Mouse (Mus musculus): Measurements from ENCODE around the gene Ttc6.

The Ttc6 gene

DNA sequence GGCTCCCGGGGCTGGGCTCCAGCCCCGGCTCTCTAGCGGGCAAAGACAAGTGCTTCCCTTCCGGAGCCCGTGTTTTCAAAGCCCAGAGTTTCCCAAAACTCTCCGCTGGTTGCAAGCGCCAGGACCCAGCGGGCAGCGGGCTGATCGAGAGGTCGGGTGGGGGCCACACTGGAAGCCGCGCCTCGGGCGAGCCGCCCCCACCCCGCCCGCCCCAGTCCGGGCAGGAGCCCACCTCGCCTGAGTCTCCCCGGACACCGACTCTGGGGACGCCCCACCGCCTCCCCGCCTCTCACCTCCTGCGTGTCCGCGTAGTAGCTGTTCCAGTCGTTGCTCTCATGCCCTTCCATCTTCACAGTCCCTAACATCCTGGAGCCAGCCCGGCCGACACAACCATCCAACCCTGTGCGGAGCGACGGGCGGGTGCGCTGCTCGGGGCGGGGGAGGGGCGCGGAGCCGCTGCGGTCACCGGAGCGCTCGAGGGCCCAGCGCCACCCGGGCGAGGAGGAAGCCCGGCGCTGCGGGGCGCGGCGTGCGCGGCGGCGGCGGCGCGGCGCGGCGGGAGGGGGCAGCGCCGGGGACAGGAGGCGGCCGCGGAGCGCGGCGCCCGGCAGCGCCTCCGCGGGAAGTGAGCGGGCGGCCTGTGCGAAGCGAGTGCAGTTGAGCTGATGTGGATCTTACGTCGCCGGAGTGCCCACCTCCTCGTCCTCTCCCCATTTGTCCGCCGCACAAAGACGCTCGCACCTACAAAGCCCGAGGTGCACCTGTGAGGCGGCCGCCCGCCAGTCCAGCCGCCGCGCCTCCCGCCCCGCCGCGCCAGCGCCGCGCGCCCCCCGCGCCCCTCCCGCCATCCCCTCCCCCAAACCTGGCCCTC is 18.3 kb upstream of the Ttc6 start:
- DNase-seq = peak; percentile 19 to 31

DNA sequence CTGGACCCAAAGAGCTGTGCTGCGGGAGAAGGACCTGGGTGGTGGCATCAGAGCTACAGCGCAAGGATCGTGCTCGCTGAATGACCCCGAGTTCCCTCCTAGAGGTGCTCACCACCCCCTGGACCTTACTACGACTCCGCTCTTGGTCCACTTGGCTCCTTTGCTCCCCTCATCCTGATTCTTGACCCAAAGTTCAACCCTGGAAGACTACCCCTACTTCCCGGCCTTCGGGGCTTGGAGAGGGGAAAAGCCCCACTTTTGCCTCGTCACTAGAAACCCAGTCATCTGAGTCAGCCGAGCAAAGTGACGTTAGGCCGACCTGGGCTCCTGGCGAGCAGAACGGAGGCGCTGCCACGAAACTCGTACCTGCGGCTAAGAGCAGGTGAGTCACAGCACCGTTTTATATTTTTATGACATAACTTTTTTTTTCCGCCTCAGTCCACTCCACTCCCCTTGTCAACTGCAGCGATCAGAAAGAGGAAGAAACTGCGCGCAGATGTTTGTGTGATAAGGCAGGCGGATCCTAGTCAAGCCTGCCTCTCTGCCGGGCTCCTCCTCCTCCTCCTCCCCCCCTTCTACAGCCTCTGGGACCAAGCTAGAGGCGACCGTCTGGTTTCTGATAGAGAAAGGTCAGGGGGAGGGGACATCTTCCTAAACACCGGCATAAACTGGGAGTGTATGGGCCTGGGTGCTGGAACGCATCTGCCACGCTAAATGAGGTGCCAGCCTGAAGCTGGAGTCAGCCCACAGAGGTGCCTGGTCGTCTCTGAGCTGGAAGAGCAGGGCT is 17.3 kb upstream of the Ttc6 start, which contains the start of gene Foxa1:
Gene Foxa1 (minus strand): TSS at position 502 of the 787 bp plus-strand sequence.
- peak in 1 of 2 experiments; percentile 11 for DNase-seq

DNA sequence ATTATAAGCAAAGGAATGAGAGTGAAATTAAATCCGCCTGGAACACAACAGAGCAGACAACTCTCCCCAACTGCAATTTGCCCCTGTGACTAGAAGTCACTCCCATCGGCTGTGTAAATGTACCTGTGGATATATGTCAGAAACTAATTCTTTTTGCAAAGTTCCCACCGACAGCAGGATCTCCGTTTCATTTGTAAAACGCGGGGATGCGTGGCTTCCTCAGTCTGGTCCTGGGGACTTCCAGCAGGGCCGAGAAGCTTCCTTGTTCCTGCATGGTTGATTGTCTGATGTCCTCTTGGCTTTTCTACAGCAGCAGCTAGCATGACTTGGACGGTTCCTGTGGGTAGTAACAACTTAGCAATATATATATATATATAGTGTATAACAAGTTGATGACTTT is 16.0 kb upstream of the Ttc6 start:
- DNase-seq = peak in 1 of 2 experiments; percentile 11

DNA sequence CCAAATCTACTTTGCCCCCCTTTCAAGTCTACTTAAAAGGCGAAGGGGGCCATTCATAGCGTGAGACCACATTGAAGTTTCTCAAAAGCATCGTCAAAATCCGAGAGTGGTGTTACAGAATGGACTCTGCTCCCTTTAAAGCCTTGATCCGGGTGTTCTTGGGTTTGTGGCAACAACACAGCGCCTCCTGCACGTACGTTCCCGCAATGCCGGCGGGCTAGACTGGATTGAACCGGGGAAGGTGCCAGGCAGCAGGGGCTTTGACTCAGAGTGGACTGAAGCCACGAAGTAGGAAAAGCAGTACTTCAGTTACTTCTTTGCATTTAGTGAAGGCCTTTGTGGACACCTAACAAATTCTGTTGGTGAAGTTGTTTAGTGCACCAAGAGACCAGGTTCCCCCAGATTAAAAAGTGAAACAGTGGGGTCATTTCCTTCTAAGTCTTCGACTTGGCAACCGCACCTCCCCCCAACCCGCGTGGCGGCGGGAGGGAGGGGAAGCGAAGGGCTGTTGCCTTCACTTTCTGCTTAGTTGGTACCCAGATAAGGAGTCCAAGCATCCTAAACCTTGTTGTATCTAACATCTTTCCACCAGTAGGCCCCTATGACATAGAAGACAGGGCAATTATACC is 15.4 kb upstream of the Ttc6 start:
- peak; percentile 20 to 34 for DNase-seq

DNA sequence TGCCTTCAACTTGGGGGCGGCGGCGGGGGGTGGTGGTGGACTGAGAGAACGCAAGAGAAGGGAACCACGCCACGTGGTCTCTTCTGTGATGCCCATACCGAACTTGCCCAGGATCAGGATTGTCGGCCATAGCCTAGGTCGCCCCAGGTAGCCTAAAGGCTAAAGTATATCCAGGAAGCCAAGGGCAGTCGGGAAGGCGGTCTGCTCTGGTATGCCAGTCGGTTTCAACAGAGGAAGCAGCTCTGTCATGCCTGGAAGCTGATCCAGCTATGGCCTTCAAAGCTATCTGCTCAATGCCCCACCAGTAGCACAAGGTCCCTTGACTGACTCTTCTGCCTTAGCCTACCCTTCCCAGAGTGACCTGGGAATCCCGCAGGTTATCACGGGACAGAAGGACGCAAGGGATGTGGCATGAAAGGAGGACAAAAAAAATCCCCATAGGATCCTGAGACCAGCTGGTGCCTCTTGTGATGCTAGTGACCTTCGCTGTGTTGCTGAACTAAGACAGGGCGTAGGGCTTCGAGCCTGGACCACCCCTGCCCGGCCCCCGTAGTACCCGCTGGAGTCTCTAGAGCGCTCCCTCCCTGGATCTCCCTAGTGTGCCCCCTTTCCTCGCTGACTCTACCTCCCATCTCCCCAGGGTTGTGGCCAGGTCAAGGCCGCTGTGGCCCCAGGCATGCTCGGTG is 14.8 kb upstream of the Ttc6 start:
- DNase-seq = peak in 1 of 2 experiments; percentile 6

DNA sequence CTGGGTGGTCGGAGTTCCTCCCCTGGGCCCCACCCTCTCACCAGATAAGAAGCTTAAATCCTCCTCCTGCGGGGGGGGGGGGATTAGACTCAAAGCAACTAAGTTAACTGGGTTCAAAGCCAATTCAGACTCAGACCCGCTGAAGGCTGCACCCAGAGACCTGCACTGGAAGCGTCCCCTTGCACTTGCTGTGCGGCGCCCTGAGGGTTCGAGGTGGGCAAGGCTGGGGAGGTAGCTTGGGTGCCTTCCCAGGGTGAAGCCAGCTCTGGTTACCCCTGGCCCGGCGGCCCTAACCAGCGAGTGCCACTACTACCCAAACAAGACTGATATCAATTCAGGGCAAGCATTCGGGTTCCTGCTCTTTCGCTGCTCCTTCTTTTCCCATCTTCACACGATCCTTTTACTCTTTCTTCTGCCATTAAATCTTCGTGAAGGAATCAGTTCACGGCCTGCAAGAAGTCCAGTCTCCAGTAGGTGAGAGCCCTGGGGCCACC is 14.2 kb upstream of the Ttc6 start:
- peak in 1 of 2 experiments; percentile 5 for DNase-seq

DNA sequence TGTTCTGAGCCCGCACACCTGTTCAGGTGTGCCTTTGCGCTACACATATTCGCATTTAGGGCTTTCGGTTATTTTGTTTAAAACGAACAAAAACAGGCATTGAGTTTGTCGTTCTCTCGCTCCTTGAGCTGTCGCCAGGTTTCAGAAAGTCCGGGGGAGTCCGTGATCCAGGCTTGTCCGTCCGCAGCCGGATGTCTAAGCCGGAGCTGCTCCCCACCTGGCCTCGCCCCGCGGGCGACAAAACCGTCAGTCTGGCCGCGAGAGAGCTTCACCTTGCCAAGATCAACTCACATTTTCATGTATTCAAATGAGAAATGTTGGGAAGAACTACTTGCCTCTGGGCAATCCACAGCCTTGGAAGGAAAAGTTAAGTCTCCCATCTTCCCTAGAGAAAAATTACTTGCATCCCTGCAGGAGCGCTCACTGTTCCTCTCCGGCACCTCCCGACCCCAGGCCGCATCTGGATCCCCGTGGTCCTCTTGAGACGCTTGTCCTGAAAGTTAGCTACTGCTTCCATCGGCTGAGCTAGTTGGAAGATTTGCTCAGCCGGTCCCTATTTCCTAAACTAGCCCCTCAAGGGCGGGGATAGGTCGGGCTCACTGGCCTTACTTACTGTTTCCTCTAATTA is 13.6 kb upstream of the Ttc6 start:
- DNase-seq = peak; percentile 4 to 7

DNA sequence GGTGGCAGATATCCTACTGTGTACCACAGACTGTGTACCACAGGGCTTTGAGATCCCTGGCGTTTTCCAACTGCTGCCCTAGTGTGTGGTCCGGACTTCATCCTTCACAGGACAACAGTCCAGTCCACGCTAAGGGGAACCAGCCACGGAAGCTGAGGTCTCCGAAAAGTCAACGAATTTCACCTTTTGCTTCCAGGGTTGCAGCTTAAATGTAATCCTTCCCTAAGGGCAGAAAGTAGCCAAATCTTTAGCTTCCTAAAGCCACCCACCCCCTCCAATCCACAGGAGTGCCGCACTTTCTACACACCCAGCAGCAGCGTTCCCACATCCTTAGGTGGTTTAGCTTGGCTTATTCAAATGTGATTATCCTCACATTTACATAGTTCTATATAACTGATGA is 13.0 kb upstream of the Ttc6 start:
- DNase-seq = no peak

DNA sequence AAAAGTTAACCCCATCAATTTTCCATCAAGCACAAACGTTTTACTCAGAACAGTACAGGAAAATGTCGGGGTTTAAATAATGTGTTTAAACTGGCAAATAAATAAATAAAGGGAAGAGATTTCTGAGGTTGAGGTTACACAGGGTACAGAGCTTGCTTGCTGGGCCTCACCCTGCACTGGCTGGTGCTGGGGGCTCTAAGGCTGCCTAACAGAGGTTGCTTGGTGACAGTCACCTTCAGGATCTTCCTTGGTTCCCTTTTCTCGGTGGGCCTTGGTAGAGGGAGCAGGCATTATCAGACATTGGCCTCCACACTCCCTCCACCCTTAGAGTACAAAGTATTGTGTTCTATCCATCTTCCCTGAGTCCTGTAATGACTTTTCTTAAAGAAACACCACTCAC is 11.6 kb upstream of the Ttc6 start:
- no peak for DNase-seq

DNA sequence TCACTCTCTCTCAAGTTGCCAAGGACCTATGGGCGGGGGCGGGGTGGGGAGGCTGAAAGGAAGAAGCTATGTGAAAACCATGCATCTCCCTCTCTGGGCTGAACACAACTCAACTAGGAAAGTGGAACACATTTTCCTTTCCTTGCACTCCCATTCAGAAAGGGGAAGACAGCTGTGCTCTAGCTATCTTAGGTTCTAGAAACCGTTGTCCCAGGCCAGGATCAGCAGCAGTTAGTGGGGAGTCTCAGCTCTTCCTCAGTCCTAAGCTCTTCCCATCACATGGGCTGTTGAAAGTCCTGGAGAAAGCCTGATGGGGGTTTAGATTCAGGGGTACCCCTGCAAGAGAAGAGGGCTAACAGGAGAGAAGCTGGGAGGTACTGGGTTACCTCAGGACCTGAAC is 9.8 kb upstream of the Ttc6 start:
- DNase-seq = no peak

DNA sequence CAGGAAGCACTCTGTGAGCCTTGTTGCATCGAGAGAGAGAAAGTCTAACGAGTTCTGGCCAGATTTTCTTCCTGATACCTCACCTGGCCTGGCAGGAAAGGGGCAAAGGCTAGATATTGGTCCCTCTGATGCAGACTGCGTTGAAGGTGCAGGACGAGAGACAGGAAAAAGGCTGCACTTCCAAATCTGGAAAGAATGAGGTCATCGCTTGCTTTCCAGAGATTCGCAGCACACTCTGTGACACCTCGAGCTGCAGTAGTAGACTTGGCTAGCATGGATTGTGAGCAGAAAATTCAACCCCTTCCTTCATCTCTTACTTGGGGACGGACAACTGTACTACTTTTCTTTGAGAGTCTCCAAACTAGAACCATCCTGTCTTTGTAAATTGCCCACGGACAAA is 7.9 kb downstream of the Ttc6 start:
- no peak for DNase-seq

DNA sequence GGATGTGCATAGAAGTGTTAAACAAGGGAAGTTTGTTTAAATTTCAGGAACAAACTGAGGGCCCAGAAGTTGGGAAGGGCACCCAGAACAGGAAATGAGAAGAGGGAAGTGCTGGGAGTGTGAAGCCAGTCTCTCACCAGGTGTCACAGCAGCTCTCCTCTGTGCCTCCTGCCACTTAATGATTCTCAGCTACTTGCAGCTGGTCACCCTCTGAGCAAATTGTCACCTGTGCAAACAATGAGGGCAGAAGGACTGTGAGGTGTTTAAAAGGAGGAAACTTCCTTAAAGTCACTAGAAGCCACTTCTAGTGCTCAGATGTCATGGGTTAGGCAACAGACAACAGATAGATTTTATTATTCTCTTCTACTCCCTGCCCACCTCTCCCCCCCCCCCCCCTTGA is 8.5 kb downstream of the Ttc6 start:
- no peak for DNase-seq

DNA sequence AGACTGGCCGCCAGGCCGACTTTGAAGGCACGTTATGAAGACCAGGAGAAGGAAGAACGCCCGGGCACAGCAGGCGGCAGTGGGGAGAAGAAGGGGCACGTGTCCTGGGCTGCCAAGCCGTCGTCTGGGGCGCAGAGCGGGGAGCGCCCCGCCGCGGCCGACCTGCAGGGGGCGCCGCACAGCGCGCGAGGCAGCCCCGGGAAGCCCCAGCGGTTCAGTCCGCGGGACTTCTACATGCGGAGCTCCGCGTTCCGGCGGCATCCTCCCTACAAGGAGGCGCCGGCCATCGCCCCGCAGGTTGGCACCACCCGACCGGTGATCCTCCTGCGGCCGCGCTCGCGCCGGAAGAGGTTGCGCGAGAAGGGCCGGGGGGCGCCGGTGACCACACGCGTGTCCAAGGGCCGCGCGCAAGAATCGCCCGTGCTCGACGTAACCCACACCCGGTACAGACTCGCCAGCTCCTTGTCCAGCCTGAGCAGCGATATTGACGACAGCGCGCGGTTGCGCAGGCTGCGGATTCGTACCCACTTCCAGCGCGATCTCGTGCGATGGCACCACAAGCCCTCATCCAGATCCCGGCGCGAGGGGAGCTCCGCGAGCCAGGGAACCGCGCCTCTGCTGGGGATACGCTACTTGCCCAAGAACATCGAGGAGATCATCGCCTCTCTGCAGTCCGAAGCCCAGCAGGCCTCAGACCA is 12.2 kb downstream of the Ttc6 start:
- DNase-seq = peak; percentile 18 to 28

DNA sequence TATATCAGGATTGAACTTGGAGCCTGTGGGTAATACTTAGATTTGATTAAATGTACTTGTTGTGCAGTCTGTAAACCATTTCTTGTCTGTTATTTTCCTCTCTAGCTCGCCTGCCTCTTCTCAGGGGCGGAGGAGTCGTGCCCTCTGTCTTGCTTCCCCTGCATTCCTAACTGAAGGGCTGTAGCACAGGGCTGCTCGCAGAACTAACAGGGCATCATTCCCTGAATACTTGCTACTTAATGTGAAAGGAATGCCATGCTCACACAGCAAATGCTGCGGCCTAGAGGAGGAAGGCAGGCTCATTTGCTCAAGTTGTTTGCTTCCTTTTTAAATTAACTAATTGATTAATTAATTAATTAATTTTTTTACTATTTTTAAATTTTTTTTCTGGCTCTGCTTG is 43.7 kb downstream of the Ttc6 start:
- no peak for DNase-seq

DNA sequence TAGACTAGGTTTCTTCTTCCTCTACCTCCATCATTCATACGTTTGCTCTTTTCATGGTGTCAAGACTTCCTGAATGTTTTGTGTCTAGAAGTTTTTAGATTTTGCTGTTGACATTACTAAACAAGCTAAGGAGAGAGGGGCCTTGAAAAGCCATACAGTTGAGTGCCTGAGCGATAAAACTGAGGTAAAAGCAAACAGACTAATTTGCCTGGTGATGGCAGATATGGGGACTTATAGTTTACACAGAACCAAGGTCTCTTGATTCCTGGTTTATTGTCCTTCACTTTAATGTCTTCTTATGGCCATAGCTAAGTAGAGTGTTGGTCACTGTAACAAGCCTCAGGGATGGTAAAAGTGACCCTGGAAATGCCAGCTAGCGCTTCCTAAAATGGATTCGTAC is 51.2 kb downstream of the Ttc6 start:
- DNase-seq = no peak

DNA sequence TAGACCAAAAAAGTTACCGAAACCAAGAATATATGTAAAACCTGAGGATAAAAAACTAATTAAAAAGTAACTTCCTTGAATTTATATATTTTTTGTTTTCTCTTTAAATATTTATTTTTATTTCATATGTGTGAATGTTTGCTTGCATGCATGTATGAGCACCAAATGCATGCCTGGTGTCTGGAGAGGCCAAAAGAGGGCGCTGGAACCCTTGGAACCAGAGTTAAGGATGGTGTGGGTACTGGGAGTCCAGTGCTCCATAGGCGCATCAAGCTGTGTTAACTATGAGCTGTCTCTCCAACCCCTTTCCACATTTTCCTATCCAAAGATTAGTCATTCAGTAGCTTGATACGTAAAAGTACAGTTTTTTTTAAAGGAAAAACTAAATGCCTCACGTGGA is 58.1 kb downstream of the Ttc6 start:
- DNase-seq = no peak

DNA sequence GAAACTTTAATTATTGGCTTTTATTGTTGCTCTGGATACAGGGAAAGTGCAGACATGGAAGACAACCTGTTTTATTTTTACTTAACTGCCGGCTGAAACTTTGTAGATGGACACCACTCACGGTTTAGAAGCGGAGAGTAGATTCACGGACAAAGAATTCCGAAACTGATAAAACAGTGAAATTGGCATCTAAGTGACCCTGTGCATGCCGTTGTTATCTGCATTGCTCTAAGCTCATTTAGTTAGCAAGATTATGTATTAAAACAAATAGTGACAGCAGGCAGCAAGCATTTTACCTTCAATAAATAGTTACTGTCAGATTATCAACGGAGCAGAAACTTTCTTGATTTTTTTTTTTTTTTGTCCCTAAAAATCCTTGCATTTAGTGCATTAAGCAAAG is 59.4 kb downstream of the Ttc6 start:
- no peak for DNase-seq

DNA sequence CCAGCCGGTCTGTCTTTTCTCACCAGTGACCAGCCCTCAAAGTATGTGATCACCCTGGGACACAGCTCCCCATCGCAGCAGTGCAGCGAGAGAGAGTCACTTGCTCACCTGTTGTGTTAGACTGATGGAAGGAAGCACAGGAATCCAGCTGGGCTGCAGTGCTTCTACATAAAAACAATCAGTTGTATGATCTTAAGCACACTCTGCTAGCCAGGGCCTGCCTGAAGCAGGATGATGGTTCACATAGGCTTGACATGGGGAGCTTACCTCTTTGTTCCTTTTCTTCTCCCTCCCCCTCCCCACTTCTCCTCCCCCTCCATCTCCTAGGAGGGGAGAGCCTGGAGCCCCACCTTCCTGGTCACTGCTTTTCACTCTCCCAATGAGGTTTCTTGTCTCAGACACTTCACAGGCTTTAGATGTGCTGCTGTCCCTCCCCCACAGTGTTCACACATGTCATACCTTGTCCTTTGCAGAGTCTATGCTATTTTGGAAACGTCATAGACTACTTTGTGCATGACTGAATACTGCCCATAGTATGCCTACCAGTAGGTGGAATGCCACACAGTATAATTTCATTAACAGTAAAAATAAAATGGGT is 60.2 kb downstream of the Ttc6 start:
- no peak for DNase-seq

DNA sequence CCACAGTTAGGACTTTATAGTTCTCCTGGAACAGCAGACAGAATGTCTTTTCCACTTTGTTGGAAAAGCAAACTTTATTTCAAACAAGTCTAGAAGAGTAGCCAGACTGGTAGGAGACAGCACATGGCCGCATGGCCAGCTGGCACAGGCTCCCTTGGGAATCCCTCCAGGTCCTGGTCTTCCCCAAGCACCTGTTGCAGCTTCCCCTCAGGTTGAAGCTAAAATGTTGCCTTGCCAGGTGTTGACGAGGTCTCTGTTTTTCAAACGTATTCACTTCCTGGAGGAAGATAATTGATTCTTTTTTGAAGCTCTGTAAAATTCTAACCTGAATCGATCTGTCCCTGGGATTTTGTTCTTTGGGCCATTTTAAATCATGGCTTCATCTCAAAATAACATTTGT is 86.1 kb downstream of the Ttc6 start:
- peak; percentile 48 for DNase-seq

DNA sequence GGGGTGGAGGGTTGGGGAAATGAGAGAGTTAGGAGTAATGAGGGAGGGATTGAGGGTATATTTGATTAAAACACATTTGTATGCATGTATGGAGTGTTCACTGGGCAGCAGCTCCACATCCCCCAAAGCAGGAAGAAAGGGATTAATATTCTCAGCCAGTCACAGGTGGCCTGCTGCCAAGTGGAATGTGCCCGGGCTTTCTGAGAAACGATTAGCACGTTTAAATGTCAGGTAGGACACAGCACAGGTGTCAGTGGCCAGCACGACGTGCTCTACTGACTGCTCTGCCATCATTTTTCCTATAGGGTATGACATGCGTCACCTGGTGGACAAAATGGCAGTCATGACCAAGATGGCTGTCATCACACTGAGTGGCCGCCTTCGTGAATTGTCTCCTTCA is 86.8 kb downstream of the Ttc6 start:
- peak; percentile 25 to 48 for DNase-seq

Measured in cerebellum, postnatal 14 days (tissue).